Mouse (Mus musculus): ENCODE measurements around the gene Tmem242.
"Not testable (repeated sequence)": the region's sequence is repeated elsewhere in the genome, so short reads cannot be mapped to it uniquely, and the experiment has no call there.

Gene Tmem242

DNA sequence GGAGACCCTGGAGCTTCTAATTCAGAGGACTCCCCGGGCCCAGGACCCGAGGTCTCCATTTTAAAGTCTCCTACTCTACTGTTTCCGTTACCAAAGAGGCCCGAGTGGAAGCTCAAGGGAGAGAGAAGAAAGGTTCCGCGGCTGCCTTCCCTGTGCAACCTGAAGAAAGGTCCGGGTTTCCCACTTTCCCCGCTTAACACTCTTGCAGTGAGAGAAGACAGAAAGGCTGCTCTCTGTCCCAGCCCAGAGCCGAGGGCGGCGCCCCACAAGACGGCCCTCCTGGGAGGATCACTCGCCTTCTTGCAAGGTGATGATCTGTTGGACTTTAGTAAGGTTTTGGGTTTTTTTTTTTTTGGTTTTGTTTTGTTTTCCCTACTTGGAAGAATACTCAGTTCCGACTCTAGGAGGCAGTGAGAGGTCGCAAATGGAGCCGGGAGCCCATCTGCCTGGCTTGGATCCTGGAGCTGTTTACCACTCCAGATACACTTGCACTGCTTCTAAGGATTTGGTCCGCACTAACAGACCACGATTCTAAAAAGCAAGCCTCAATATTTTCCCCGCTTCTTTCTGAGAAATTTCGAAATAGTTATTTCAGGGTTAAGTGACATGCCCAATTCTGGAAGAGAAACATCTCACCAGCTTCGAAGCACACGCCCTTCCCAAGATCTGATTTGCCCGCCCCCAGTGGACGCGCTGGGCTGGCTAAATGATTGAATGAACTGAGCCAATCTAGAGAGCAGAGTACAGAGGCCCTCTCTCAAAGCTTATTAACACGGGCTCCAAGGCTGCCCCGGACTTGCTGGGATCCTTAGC, at the start of gene Tmem242:
Gene Tmem242, minus strand, starts transcription at position 101 of the 813 bp plus-strand sequence.
- DNase-seq (ENCODE audit: low spot score), result peak; percentile 95

DNA sequence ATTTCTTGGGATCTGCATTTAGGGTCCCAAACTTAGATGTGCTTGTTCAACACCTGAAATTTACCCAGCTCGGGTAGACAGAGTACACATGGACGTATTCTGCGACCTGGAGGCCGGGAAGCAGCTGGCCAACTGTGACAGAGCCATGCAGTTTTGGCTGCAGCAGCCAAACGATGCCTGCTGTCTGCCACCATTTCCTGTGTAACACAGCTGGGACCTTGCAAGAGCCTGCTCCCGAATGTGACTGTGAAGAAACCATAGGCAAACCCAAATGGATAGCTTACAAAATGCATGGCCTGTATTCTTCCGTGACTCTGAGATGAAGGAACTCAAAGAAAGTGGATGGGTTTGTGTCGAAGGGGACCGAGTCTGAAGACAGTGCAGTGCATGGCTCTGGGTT, 48.1 kb upstream of the Tmem242 start:
- DNase-seq (ENCODE audit: low spot score), result no peak

DNA sequence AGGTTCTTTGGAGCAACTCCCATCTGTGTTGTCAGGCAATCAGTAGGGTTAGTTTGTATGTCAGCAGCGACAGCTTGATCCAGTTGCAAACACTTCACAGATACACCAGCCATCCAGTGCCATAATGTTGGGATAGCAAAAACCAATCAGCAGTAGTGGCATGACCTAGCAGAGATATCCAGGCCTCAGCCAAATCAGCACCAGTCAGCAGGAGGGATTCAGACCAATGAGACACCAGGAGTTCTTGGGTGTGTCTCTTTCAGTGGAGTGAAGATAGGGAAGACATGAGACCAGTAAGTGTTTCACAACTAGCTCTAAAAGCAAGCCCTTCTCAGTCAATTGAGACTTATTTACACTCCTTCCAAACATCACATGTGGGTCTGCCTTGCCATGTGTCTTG, 44.6 kb upstream of the Tmem242 start:
- no peak for DNase-seq (ENCODE audit: low spot score)

DNA sequence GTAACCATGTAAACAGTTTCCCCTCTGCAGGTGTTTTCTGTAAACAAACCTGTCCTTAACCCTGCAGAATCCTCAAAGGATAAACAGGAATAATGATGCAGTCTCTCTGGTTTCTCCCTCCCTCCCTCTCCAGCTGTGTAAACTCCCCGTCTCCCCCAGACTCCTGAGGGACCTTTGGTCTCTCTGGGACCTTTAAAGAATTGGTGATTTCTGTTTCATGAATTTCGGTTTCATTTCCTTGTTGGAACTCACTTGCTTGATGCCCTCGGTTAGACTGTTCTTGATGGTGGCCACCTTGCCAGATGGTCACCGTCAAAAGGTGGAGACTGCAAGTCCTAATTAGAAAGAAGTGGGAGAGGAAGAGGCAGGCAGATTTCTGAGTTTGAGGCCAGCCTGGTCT, 43.4 kb upstream of the Tmem242 start:
- DNase-seq (ENCODE audit: low spot score), result no peak

DNA sequence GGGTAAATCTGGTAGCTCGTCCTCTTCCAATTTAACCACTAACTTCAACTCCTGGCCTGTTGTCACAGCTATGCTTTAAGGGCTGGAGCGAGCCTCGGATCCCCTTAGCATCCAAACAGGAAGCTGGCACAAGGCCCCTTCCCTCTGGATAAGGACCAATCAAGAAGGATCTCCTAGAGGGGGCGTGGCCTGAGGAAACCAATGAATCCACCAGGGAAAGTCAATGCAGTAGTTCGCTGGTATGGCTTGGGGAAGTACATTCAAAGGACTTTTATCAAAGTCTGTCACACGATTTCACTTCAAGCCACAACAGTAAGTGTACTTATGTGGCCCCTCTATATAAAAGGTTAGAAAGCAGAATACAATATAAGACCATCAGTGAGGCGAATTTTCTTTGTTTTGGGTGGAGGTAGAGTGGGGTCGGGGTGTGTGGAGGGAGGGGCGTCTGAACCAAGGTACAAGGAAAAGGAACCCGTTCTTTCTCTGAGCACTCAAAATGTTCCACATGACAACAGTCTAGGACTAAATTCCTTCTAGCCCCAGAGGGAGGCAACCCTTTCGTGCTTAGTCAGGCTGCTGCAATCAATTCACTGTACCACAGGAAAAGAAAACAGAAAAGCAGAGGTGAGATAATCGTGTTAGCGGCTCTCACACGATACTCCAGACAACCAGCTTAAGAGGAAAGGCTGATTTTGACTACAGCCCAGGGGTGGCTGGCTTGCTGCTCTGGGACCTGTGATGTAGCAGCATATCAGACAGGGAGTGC, 36.1 kb upstream of the Tmem242 start:
- no peak for DNase-seq (ENCODE audit: low spot score)

DNA sequence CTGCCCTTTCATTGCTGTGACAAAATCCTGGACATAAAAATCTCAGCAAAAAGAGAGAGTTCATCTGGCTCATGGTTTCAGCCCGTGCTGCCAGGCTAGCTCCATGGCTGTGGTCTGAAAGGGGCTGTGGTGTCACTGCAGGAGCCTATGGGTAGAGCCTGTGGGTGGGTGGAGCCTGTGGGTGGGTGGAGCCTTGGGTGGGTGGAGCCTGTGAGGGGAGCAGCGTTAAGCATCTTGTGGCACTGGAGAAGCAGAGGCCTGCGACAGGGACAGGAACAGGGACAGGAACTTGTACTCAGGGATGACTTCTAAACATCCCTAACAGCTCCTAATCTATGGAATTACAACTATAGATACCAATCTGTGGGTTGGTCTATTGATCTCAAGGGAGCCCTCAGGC, 32.2 kb upstream of the Tmem242 start:
- DNase-seq (ENCODE audit: low spot score), result no peak

DNA sequence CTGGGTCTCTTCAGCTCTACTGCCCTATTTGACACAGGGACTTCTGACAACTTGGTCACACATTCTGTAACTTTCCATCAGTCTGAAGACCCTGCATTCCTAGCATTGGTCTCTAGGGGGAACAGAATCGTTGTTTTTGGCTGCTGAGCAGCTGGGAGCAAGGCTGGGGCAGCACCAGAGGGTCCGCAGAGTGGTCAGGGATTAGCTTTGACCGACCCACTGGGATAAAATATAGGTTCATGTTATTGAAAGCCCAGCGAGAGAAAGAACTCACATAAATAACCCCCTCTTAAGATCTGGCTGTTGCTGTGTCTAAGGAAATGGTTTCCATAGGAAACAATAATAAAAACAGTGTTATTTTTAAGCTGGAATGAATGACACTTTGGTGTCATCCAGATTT, 27.1 kb upstream of the Tmem242 start:
- no peak for DNase-seq (ENCODE audit: low spot score)

DNA sequence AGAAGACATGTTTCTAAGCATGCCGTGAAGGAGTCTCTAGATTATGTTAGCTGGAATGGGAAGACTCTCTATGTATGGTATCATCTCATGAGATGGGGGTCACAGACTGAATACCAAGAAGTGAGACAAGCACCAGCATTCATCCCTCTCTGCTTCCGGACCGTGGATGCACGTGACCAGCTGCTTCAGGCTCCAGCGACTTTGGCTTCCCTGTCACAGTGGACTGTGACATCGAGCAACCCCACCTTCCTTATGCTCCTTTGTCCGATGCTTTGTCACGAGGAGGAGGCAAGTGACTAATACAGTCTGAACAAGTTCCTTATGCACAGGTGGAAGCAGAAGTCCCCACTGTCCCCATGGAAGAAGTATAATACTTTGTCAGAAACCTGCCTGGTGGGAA, 26.7 kb upstream of the Tmem242 start:
- no peak for DNase-seq (ENCODE audit: low spot score)

DNA sequence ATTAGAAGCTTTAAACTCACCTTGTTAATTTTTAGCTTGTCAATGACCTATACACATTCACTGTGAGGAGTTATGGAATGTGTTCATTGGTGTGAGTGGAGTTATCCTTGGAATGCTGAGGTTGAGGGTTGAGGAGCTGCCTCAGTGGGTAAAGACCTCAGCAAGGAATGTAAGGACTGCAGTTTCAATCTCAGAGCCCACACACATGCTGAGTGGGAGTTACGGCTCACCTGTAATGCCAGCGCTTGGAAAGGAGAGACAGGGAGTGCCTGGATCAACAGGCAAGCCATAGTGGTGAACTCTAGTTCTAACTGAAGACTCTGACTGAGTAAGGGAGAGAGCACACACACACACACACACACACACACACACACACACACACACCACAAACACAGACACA, 23.9 kb upstream of the Tmem242 start:
- DNase-seq (ENCODE audit: low spot score), result no peak

DNA sequence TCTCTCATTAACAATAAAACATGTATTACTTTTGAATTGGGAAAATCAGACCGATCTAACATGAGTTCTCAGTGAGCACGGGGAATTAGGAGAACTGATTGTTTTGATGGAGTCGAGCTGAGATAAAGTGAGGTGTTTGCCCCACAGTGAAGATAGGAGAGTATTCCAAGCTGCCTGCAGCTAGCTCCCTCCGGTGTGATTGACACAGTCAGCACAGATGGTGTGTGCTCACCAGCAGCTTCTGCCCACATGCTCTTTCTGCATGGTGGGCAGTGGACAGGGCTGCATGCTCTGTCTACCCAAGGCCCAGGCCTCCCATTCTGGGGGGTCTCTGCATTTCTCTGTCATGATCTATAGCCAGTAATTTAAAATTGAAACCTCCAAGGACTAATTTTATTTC, 13.6 kb upstream of the Tmem242 start:
- no peak for DNase-seq (ENCODE audit: low spot score)

DNA sequence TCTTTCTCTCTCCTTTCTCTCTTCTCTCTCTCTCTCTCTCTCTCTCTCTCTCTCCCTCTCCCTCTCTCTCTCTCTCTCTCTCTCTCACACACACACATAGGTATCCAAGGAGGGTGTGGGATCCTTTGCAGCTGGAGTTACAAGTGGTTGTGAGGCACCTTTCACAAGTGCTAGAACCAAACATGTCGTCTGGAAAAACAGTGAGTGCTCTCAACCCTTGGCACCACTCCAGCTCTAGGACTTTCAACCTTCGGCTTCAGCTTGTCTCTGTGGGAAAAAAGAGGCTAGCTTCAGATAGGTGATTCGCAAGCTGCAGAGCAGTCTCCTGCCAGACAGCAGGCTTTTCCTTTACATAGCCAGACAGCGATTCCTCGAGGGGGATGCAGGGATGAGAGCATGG, 3.7 kb upstream of the Tmem242 start:
- no peak for DNase-seq (ENCODE audit: low spot score)

DNA sequence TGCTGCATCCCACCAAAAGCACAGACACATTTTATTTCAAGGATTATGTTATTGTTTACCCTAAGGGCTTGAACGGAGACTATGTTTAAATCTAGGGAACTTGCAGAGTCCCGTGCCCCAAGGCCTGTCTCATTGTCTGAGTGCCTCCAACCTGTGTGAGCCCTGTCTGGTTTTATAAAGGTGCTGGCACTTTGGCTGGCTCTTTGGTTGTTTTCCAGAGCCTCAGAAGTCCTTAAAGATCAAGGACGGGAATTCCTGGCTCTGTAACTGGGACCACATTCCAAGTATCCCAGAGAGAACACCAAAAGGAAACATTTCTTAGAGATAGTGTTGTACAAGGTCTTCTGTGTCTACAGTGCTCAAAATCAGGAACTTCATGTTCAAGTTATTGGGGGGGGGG, 3.2 kb upstream of the Tmem242 start:
- DNase-seq (ENCODE audit: low spot score), result no peak

DNA sequence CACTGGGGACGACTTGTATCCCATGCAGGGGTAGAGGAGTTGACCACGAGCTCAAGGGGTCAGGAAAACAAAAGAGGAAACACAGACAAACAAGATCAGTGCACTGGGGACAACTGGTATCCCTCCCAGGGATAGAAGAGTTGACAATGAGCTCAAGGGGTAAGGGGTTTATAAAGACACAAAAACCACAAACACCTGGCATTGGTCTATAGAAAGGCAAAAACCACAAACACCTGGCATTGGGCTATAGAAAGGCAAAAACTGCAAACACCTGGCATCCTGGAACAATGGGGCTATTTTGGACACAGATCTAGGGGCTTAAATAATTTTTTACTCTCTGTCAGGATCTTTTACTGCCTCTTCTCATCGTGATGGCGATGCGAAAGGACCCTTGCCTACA, 2.3 kb upstream of the Tmem242 start:
- DNase-seq (ENCODE audit: low spot score), result not testable (repeated sequence)

DNA sequence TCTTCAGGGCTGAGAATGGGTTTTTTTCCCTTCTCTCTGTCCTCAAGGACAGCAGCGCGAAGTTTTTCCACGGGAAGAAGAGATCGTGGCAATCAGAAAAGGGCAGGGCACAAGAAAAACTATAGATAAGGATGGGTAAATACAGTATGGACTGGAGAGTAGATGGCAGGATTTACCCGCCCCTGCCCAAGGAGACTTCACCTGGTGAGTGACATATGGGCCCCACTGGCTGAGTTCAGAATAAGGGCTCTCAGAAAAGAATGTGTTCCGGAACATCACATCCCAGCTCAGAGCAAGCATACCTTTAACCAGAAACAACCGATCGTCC, 264 bp downstream of the Tmem242 start:
- no peak for DNase-seq (ENCODE audit: low spot score)

DNA sequence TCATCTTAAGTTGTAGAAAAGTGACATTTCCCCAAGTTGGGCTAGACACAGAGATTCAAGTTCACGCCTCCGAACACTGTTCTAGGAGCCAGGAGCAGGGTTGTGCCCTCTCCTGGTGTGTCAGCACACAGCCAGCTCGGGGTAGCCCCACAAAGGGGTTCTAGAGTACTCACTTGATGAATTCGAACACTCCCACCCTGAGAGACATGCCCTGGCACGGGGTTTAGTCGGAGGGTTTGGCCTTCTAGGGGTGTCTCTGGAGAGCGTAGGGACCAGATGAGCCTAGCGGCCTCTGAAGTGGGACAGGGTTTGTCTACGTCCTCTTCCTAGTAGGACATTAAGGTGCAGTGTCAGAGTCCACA, 10.3 kb downstream of the Tmem242 start:
- DNase-seq (ENCODE audit: low spot score), result no peak

DNA sequence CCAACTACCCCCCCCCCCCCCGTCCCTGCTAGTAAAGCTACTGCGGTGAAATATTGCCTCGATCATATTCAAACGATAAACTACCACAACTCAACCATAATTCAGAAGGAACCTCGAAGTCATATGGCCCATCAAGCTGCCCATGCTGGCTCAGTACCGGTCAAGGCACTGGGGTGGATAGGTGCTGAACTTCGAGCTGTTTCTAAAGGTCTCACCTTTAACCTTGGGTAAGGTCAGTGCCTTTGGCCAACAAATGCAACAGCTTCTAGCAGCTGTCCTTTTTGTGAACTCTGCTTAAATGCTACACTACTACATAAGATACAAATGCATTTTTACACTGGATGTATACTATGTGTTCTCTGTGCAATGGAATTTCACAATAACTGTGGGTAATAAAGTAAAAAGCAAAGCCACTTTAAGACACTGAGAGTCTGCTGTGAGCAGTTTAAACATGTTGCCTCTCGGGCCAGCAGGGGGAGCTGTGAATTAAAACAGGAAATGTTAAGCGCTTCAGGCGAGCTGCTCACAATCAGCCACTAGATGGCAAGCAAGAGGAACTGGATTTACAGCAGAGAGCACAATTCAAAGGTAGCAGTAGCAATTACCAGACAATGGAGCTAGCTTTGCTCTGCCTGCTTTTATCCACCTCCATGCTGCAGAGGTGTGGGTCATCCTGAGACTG, 10.8 kb downstream of the Tmem242 start:
- DNase-seq (ENCODE audit: low spot score), result peak; percentile 76

DNA sequence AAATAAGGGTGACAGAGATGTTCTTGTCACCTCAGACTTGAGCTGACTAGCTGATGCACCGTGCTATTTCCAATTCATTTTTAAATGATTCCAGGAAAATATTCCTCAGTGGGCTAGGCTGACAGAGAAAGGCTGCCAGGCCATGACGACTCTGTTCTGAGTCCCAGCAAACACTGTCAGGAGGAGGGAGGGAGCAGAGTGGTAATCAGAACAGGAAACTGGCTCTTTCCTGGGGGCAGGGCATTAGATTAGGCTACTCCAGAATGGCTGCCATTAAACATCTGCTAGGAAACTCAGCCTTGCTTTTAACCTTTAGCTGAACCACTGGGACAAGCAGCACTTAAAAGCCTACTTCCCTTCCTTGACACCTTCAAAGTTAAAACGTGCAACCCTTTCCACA, 14.9 kb downstream of the Tmem242 start:
- DNase-seq (ENCODE audit: low spot score), result no peak

DNA sequence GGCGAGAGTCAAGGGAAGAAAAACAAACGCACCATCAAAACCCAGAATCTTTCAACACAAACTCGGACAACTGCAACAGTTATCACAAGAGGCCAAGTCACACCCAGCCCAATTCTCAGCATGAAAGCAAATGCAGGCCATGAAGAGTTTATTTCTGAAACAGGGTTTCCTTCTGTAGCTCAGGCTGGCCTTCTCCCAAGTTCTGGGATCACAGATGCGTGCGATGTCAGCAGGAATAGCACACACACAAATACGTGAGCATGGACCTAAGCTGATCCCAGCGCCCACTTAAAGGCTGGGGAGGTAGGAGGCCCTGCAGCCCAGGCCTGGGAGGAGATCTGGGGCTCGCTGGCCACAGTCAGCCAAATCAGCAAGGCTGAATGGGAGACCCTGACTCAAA, 15.9 kb downstream of the Tmem242 start:
- DNase-seq (ENCODE audit: low spot score), result no peak

DNA sequence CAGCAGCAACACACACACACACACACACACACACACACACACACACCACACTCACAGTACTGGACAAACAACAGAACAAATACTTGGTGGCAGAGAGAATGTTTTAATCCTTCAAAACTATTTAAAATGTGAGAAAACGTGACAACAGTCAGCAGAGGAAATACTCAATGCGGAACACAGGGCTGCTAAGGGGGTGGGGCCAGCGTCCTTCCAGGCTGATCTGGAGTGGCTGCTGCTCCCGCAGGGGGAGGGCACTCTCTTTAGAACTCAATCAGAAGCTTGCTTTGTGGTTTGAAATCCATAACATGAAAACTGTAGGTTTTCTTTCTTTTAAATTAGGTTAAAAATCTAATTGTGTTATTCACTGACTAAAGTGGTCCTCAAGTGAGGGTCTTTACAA, 18.2 kb downstream of the Tmem242 start:
- no peak for DNase-seq (ENCODE audit: low spot score)

DNA sequence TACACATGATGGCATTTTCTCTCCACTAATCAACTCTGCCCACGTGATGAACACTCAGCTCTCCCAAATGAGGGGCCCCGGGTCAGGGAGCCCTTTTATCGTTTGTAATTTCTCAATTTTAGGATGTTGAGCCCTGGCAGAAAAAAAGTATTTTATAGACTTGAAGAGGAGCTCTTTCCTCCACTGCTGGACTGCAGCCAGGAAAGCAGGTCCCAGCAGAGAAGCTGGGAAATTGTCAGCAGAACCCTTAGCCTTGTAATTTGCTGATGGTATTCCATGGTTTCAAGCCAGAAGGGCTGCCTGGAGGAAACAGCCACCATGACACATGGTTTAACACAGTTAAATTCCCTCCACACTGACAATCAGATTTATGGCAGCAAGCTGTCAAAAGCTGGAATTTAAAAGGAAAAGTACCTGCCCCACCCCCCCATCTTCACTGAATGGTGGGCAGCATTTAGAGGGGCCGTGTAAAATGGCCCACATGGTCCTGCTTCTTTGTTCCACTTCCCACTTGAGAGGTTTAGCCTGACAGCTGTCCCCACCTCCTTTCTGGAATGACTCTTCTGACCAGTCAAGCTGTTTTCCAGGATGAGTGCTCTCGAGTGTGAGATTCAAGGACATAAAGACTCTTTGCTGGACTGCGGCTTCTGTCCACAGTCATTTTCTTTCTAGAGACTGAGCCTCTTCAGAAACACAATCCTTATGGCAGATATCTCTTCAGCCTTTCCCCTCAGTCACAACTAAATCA, 20.1 kb downstream of the Tmem242 start:
- DNase-seq (ENCODE audit: low spot score), result no peak

DNA sequence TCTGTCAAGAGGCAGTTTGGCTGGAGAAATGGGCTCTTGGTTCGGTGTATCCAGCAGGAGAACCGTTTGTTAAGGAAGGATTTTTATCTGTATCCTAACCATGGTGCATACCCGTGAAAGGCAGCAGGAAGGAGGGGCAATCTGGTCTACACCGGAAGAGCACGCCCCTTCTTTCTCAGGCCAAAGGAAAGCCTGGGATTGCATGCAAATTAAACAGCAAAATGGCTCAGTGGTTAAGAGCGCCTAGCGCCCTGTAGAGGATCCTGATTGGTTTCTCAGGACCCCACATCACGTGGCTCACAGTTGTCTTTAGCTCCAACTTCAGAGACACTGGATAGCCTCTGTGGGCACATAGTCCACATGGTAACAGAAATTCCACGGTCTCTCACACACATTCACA, 21.0 kb downstream of the Tmem242 start:
- DNase-seq (ENCODE audit: low spot score), result no peak

DNA sequence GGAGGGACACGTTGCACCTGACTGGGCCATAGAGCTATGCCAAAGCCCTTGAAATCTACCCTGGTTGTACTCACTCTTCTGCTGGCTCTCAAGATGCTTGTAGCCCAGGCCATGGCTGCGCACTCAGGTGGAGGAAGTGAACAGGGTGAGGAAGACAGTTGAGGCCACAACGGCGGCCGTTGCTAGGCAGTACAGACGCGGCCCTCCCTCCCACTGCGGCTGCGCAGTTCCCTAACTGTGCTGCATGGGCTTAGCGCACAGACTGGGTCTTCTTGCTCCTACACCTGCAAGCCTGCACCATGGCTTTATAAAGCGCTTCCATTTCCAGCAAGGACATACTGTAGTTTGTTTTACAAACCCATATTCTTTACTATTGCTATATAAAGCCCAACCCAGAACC, 21.5 kb downstream of the Tmem242 start, which contains the start of gene Ldhal6b:
Gene Ldhal6b, minus strand, starts transcription at position 223 of the 400 bp plus-strand sequence.
- no peak for DNase-seq (ENCODE audit: low spot score)

Data from ovary, postnatal 10 days (tissue).